Mouse (Mus musculus) C2C12 (cell line): ENCODE measurements around the gene Gm49353.

Experiments used
- CEBPB ChIP-seq: IDR thresholded peaks from one replicate; pipeline ENCODE4 v1.6.1; 2011; ENCODE audit warnings: low read depth, mild to moderate bottlenecking, control low read depth, moderate library complexity
- CTCF ChIP-seq: IDR thresholded peaks from one replicate; pipeline ENCODE4 v1.5.1; 2011; ENCODE audit not compliant: control insufficient read depth, insufficient read depth, insufficient read length
- FOSL1 ChIP-seq: IDR thresholded peaks from one replicate; pipeline ENCODE4 v1.8.0; 2011; ENCODE audit warnings: mild to moderate bottlenecking, low read length; ENCODE audit not compliant: poor library complexity, insufficient read depth, severe bottlenecking
- MAX ChIP-seq: IDR thresholded peaks from one replicate; pipeline ENCODE4 v1.6.1; 2011; ENCODE audit warnings: mild to moderate bottlenecking, control low read depth
- MYOD1 ChIP-seq: IDR thresholded peaks from one replicate; pipeline ENCODE4 v1.6.1; 2011; ENCODE audit warnings: low read depth; ENCODE audit not compliant: control insufficient read depth, insufficient read length
- MYOG ChIP-seq: IDR thresholded peaks from one replicate; pipeline ENCODE4 v1.6.1; 2011; ENCODE audit not compliant: control insufficient read depth, insufficient read length; ENCODE audit errors: extremely low read depth
- USF1 ChIP-seq: IDR thresholded peaks from one replicate; pipeline ENCODE4 v1.6.1; 2011; ENCODE audit warnings: low read depth, mild to moderate bottlenecking, control low read depth, moderate library complexity

- TF ChIP-seq CTCF (no peak), MAX (no peak), USF1 (no peak), MYOD1 (no peak), CEBPB (no peak), MYOG (no peak), FOSL1 (no peak)
Observed at GRCm38 (mm10) chr10:29200609-29201008, 1.9 kb downstream of the Gm49353 start.
